In the genomic region with DNA sequence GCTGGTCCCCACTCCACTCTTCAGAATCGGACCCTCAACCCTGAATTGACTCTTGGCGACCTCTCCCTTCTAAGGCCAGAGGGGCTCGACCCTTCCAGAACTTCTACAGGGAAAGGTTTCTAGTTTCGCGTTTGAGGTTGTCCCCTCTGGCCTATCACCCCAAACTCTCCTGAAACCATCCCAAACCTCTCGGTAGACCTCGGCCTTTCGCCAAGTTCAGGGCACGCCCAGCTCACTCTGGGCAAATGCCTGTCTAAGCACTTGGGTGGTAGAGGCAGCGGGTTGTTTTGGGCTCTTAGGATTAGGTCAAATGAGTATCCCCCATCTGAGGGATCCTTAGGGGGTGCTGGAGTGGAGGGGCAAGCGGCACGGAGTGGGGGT, we compare ENCODE assay signal across 8 mouse cellular contexts.
DNase-seq lines count a peak whose midpoint lies in the region; ATAC-seq and TF ChIP-seq lines count a peak whose summit lies in the region.

No protein-coding gene starts in this region.

- H3K4me2 ChIP-seq in embryonic facial prominence, embryonic 14.5 days (ENCODE audit: low read depth, low read length) = peak overlapping the region; percentile 58
- H3K4me2 ChIP-seq in intestine, embryonic 16.5 days (ENCODE audit: low read depth, low read length) = peak overlapping the region; percentile 90
- H3K4me2 ChIP-seq in midbrain, postnatal 0 days (ENCODE audit: low read depth, low read length, poor library complexity, severe bottlenecking) = peak overlapping the region; percentile 79

- H3K4me3 ChIP-seq in heart, embryonic 10.5 days = peak overlapping the region; percentile 88
- peak overlapping the region; percentile 69 to 78 for H3K4me3 ChIP-seq in ES-E14 (ENCODE audit: insufficient read depth in 1 of 2, low read depth in 1 of 2, low read length in 2 of 2, poor library complexity in 1 of 2, severe bottlenecking in 1 of 2)
- H3K4me3 ChIP-seq in embryonic facial prominence, embryonic 14.5 days (ENCODE audit: low read depth, low read length) = peak overlapping the region; percentile 61
- H3K4me3 ChIP-seq in intestine, embryonic 16.5 days (ENCODE audit: low read length) = peak overlapping the region; percentile 79
- peak overlapping the region; percentile 63 for H3K4me3 ChIP-seq in midbrain, postnatal 0 days (ENCODE audit: low read depth, low read length)

- no peak for ATAC-seq in embryonic facial prominence, embryonic 14.5 days (ENCODE audit: low read depth)
- no peak for ATAC-seq in intestine, embryonic 16.5 days
- ATAC-seq in midbrain, postnatal 0 days (ENCODE audit: low FRiP score) = peak; percentile 32; the same call in 1 of the 2 replicates
- no peak for ATAC-seq in megakaryocyte, adult 5-6 weeks (ENCODE audit: poor library complexity, severe bottlenecking)

- peak overlapping the region; percentile 93 for H3K27ac ChIP-seq in heart, embryonic 10.5 days
- no peak overlapping the region for H3K27ac ChIP-seq in ES-E14 (ENCODE audit: insufficient read depth, low read depth, low read length, poor library complexity, severe bottlenecking)
- H3K27ac ChIP-seq in embryonic facial prominence, embryonic 14.5 days (replicated peaks; ENCODE audit: low read depth, low read length) = peak overlapping the region; percentile 98
- H3K27ac ChIP-seq in intestine, embryonic 16.5 days (ENCODE audit: low read length) = peak overlapping the region; percentile 94
- H3K27ac ChIP-seq in midbrain, postnatal 0 days (ENCODE audit: low read depth, low read length) = no peak overlapping the region

- no peak for TF ChIP-seq CTCF in midbrain, postnatal 0 days (IDR thresholded peaks at IDR 0.05)

- no peak overlapping the region for H3K9ac ChIP-seq in ES-E14 (ENCODE audit: insufficient read depth, low read depth, low read length, poor library complexity, severe bottlenecking)
- peak overlapping the region; percentile 78 for H3K9ac ChIP-seq in embryonic facial prominence, embryonic 14.5 days (ENCODE audit: low read depth, low read length)
- H3K9ac ChIP-seq in intestine, embryonic 16.5 days (ENCODE audit: low read depth, low read length) = peak overlapping the region; percentile 76
- H3K9ac ChIP-seq in midbrain, postnatal 0 days (replicated peaks; ENCODE audit: low read length, poor library complexity, severe bottlenecking) = peak overlapping the region; percentile 42

- H3K27me3 ChIP-seq in heart, embryonic 10.5 days (ENCODE audit: insufficient read depth, poor library complexity, severe bottlenecking) = no peaks in the 10 kb centered on the region
- no peaks in the 10 kb centered on the region for H3K27me3 ChIP-seq in embryonic facial prominence, embryonic 14.5 days (replicated peaks; ENCODE audit: control insufficient read depth, insufficient read depth, low read length)
- no peaks in the 10 kb centered on the region for H3K27me3 ChIP-seq in intestine, embryonic 16.5 days (replicated peaks; ENCODE audit: control insufficient read depth, insufficient read depth, low read length)
- H3K27me3 ChIP-seq in midbrain, postnatal 0 days (ENCODE audit: insufficient read depth, low read length) = no peaks in the 10 kb centered on the region

- no peak for DNase-seq in heart, embryonic 10.5 days (ENCODE audit: low spot score)
- no peak for DNase-seq in heart, adult 11 months
- no peak for DNase-seq in ES-E14 (ENCODE audit: low read depth, low spot score)
- DNase-seq in embryonic facial prominence, embryonic 14.5 days (ENCODE audit: low spot score) = peak; percentile 55
- no peak for DNase-seq in midbrain, postnatal 0 days (ENCODE audit: low spot score)
- DNase-seq in spleen, adult 18-20 months = no peak

- no peaks in the 10 kb centered on the region for H3K4me1 ChIP-seq in heart, embryonic 10.5 days
- H3K4me1 ChIP-seq in ES-E14 (ENCODE audit: control insufficient read depth in 2 of 2, insufficient read depth in 2 of 2, low read length in 2 of 2, poor library complexity in 1 of 2) = no peaks in the 10 kb centered on the region
- H3K4me1 ChIP-seq in embryonic facial prominence, embryonic 14.5 days (ENCODE audit: control insufficient read depth, insufficient read depth, low read length) = peaks cover 14% of the 10 kb centered on the region
- H3K4me1 ChIP-seq in intestine, embryonic 16.5 days (ENCODE audit: control insufficient read depth, insufficient read depth, low read length) = no peaks in the 10 kb centered on the region
- H3K4me1 ChIP-seq in midbrain, postnatal 0 days (ENCODE audit: insufficient read depth, low read length) = 0 out of 2 replicates have a peak, but pooled peaks cover 3% of the 10 kb centered on the region

- under 1% methylated on average over 12 of the region's 12 CpGs for WGBS in heart, embryonic 10.5 days
- under 1% methylated on average over 12 of the region's 12 CpGs for WGBS in embryonic facial prominence, embryonic 14.5 days
- WGBS in intestine, embryonic 16.5 days = under 1% methylated on average over 12 of the region's 12 CpGs
- 2% methylated on average over 12 of the region's 12 CpGs for WGBS in midbrain, postnatal 0 days

- H3K36me3 ChIP-seq in heart, embryonic 10.5 days = no peaks in the 10 kb centered on the region
- no peaks in the 10 kb centered on the region for H3K36me3 ChIP-seq in ES-E14 (ENCODE audit: control insufficient read depth, insufficient read depth, low read length, poor library complexity, severe bottlenecking)
- no peaks in the 10 kb centered on the region for H3K36me3 ChIP-seq in embryonic facial prominence, embryonic 14.5 days (ENCODE audit: control insufficient read depth, insufficient read depth, low read length)
- H3K36me3 ChIP-seq in intestine, embryonic 16.5 days (ENCODE audit: control insufficient read depth, insufficient read depth, low read length) = no peaks in the 10 kb centered on the region
- H3K36me3 ChIP-seq in midbrain, postnatal 0 days (ENCODE audit: insufficient read depth, low read length) = no peaks in the 10 kb centered on the region

- H3K9me3 ChIP-seq in heart, embryonic 10.5 days = no peaks in the 10 kb centered on the region
- no peaks in the 10 kb centered on the region for H3K9me3 ChIP-seq in ES-E14 (ENCODE audit: control insufficient read depth, insufficient read depth, low read depth, low read length)
- H3K9me3 ChIP-seq in embryonic facial prominence, embryonic 14.5 days (ENCODE audit: control insufficient read depth, low read length) = no peaks in the 10 kb centered on the region
- H3K9me3 ChIP-seq in intestine, embryonic 16.5 days (ENCODE audit: control insufficient read depth, low read length) = no peaks in the 10 kb centered on the region
- H3K9me3 ChIP-seq in midbrain, postnatal 0 days (ENCODE audit: low read length) = no peaks in the 10 kb centered on the region

- in situ Hi-C loops in ES-E14 (cut with MboI; ENCODE audit: low sequenced_read_pairs in 2 of 2, unreplicated experiment in 2 of 2) = loop anchor here in 1 of 2 experiments (25.0 kb wide), 1 partner anchor 323 kb away; no protein-coding TSS in a partner anchor

TF ChIP-seq in ES-E14, 5 proteins besides CTCF, POLR2A, EP300 and RAD21:
- TF ChIP-seq HCFC1 (IDR thresholded peaks at IDR 0.05; ENCODE audit: borderline replicate concordance, insufficient read depth, low read length) = no peak
- no peak for TF ChIP-seq CHD2 (IDR thresholded peaks at IDR 0.05; ENCODE audit: low read depth, low read length)
- no peak for TF ChIP-seq MAFK (IDR thresholded peaks at IDR 0.05; ENCODE audit: insufficient read depth, low read depth, low read length)
- no peak for TF ChIP-seq ZNF384 (IDR thresholded peaks at IDR 0.05; ENCODE audit: low read depth, low read length)
- no peak for TF ChIP-seq ZC3H11A (IDR thresholded peaks at IDR 0.05; ENCODE audit: borderline replicate concordance, low read depth, low read length)

Comparison
In these comparisons a context has a peak if more than half of its experiments do, and no peak if none do; other contexts are left out.
1. H3K27ac ChIP-seq: peak in heart, embryonic 10.5 days (single experiment), embryonic facial prominence, embryonic 14.5 days (single experiment) and intestine, embryonic 16.5 days (single experiment); none in ES-E14 (single experiment) and midbrain, postnatal 0 days (single experiment).
2. Peak in every context shown above with its lines, with median percentiles within 50 percentile points of each other: H3K4me3 ChIP-seq and H3K4me2 ChIP-seq.